Mouse (Mus musculus) stomach, postnatal 0 days (tissue): ENCODE results near the gene Sumo1. TPM values are rescaled to one million over a fixed set of nuclear protein-coding genes. Genes with fewer than 3 reads are reported as not detected.

Experiments
- ATAC-seq: fragments of 200-750 bp; cut with Nextera tagmentation; 2 replicates; pipeline ENCODE4 v1.8.0; 2017; ENCODE audit not compliant: low FRiP score, low TSS enrichment
- DNase-seq: peaks from one replicate; pipeline ENCODE4 v3.0.0-alpha.2; 2016; ENCODE audit warnings: low spot score
- H3K27ac ChIP-seq: fragments of 300-500 bp; sonication (generic); replicated peaks from 2 replicates; pipeline ENCODE4 v1.5.1; 2014; ENCODE audit warnings: mild to moderate bottlenecking, control low read depth
- H3K27me3 ChIP-seq: fragments of 300-500 bp; sonication (generic); 2 replicates; pipeline ENCODE4 v1.6.1; 2014; ENCODE audit warnings: low read length; ENCODE audit not compliant: control insufficient read depth, insufficient read depth
- H3K36me3 ChIP-seq: fragments of 300-500 bp; sonication (generic); 2 replicates; pipeline ENCODE4 v1.6.1; 2014; ENCODE audit warnings: low read length, mixed read lengths; ENCODE audit not compliant: control insufficient read depth, insufficient read depth
- H3K4me1 ChIP-seq: fragments of 300-500 bp; sonication (generic); replicated peaks from 2 replicates; pipeline ENCODE4 v1.6.1; 2014; ENCODE audit warnings: antibody characterized with exemption; ENCODE audit not compliant: control insufficient read depth, insufficient read depth
- H3K4me2 ChIP-seq: fragments of 300-500 bp; sonication (generic); replicated peaks from 2 replicates; pipeline ENCODE4 v1.6.1; 2014; ENCODE audit warnings: low read depth, mild to moderate bottlenecking, control low read depth, moderate library complexity
- H3K4me3 ChIP-seq: fragments of 300-500 bp; sonication (generic); 2 replicates; pipeline ENCODE4 v1.5.1; 2014; ENCODE audit warnings: low read depth, low read length, control low read depth
- H3K9ac ChIP-seq: fragments of 300-500 bp; sonication (generic); 2 replicates; pipeline ENCODE4 v1.6.1; 2014; ENCODE audit warnings: mild to moderate bottlenecking, low read length, control low read depth, mixed read lengths
- H3K9me3 ChIP-seq: fragments of 300-500 bp; sonication (generic); 2 replicates; pipeline ENCODE4 v1.6.1; 2016; ENCODE audit warnings: low read length; ENCODE audit not compliant: control insufficient read depth
- CTCF ChIP-seq: IDR thresholded peaks from 2 replicates; pipeline ENCODE4 v1.5.1; 2016; ENCODE audit warnings: antibody characterized with exemption, low read depth, mild to moderate bottlenecking, moderate library complexity
- EP300 ChIP-seq: optimal IDR thresholded peaks from 2 replicates; pipeline ENCODE3; 2016; ENCODE audit warnings: antibody characterized with exemption
- WGBS: fragments of 180-500 bp; shearing (Covaris S2); extraction: QIAGEN DNeasy Blood & Tissue Kit; methylation state at CpG from one replicate; pipeline ENCODE4 v1.1.7; 2014; 5-methylcytosine and 5-hydroxymethylcytosine counted together
- polyA plus RNA-seq: library from polyadenylated mRNA; unstranded; fragments of >200 nt; fragmentation: Nextera tagmentation; extraction: Ambion mirVana; gene quantifications from 2 replicates; pipeline ENCODE4 v1.2.1, GENCODE M21; 2015

Sumo1 gene
- polyA plus RNA-seq, 1 experiment from 2014 or later: 224 TPM

DNA sequence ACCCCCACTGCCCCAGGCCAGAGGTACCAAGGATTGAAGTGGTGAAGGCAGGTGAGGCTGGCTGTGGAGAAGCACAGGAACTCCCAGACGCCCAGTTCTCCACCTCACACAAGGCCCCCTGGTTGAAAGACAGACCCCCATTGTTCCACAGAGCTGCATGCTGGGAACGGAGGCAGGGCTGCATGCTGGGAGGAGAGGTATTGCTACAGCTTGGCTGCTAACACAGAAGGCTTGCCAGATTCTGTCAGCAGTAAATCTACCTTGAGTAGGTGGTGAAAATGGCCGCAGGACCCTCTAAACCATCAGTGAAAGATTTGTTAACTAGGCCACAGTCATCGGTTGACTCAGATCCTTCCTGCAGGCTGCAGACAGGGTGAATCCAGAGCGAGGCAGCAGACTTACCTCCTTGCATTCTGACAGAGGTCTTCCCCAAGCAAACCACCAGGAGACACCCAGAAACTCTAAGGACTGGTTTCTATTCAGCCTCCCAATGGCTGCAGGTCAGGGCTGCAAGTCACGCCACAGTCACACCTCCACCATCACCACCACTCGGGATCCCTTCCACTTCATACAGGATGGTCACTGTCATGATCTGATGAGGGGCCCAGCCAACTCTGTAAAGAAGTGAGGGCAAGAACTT, 121.5 kb downstream of the Sumo1 start:
- Histone ChIP-seq H3K9me3 (no peaks in the 10 kb centered on the region), H3K27me3 (no peaks in the 10 kb centered on the region), H3K36me3 (no peaks in the 10 kb centered on the region), H3K4me3 (no peak overlapping the region), H3K4me2 (no peak overlapping the region), H3K4me1 (no peaks in the 10 kb centered on the region), H3K9ac (no peak overlapping the region), H3K27ac (no peak overlapping the region)
- 78% methylated on average over 7 of the region's 7 CpGs for WGBS
- no peak for TF ChIP-seq EP300
- TF ChIP-seq CTCF: no peak
- ATAC-seq (no peak), DNase-seq (no peak)

DNA sequence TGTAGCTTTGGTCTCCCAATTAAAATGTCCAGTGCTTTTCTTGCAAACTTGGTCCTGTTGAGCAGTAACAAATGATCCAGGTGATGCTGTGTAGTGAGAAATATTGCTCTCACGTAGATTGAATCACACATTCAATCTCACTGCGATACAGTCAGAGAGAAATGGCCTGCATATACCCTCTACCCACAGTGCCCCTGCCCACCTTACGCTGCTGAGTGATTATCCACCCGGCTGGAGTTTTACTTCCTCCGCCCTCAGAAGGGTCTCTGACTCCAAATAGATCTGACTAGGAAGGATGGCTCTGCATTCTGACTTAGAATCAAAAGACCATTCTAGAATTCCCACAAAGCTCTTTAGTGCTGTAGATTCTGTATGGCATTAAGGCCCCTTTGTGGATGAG, 122.1 kb downstream of the Sumo1 start:
- Histone ChIP-seq H3K4me1 (no peaks in the 10 kb centered on the region), H3K4me3 (no peak overlapping the region), H3K9me3 (no peaks in the 10 kb centered on the region), H3K9ac (no peak overlapping the region), H3K27ac (no peak overlapping the region), H3K36me3 (no peaks in the 10 kb centered on the region), H3K4me2 (no peak overlapping the region), H3K27me3 (no peaks in the 10 kb centered on the region)
- no peak for TF ChIP-seq CTCF
- TF ChIP-seq EP300: no peak
- DNase-seq (no peak), ATAC-seq (no peak)
- 91% methylated on average over 5 of the region's 5 CpGs for WGBS

DNA sequence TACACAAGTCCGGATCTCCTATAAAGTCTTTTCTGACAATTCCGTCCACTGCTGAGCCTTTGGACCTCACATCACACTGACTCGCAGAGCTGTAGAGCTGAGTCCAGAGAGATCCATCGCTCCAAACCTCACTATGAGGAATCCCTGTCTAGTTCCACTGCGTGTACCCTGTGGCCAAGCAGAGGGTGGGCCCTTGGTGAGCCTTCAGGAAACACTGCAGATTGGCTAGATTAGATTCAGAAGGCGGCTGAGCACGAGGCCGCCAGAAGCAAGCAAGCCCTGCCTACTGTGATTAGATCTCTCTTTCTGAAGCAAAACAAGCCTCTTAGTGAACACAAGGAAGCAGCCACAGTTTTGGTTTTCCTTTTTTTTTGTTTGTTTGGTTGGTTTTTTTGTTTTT, 126.7 kb downstream of the Sumo1 start:
- Histone ChIP-seq H3K4me3 (no peak overlapping the region), H3K4me1 (no peaks in the 10 kb centered on the region), H3K27me3 (no peaks in the 10 kb centered on the region), H3K4me2 (no peak overlapping the region), H3K27ac (no peak overlapping the region), H3K9ac (no peak overlapping the region), H3K36me3 (no peaks in the 10 kb centered on the region), H3K9me3 (no peaks in the 10 kb centered on the region)
- TF ChIP-seq EP300 (no peak), CTCF (no peak)
- WGBS: 70% methylated on average over 8 of the region's 8 CpGs
- DNase-seq: no peak
- ATAC-seq: no peak

DNA sequence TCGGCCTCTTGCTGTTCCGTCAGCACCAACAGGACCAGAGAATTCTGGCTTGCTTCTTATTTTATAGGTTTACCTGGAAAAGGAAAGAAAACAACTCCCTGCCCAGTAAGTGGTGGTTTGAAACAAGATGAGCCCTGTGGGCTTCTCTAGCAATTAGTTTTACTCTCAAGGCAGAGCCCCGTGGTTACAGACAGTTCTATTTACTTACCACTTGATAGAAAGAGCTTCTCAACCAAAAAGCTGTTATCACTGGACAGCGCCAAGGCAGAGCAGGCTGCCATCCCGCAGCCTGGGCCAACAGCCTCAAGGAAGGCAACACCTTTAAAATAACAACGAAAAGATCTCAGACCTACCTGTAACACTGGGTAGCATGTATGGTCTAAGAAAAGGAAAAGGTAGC, 128.4 kb downstream of the Sumo1 start:
- DNase-seq: no peak
- no peaks in the 10 kb centered on the region for H3K27me3 ChIP-seq
- TF ChIP-seq EP300 (no peak), CTCF (no peak)
- no peak for ATAC-seq
- H3K9me3 ChIP-seq: no peaks in the 10 kb centered on the region
- 57% methylated on average over 6 of the region's 6 CpGs for WGBS
- no peak overlapping the region for H3K9ac ChIP-seq
- no peak overlapping the region for H3K4me3 ChIP-seq
- H3K4me1 ChIP-seq: no peaks in the 10 kb centered on the region
- H3K27ac ChIP-seq: no peak overlapping the region
- H3K4me2 ChIP-seq: no peak overlapping the region
- no peaks in the 10 kb centered on the region for H3K36me3 ChIP-seq

DNA sequence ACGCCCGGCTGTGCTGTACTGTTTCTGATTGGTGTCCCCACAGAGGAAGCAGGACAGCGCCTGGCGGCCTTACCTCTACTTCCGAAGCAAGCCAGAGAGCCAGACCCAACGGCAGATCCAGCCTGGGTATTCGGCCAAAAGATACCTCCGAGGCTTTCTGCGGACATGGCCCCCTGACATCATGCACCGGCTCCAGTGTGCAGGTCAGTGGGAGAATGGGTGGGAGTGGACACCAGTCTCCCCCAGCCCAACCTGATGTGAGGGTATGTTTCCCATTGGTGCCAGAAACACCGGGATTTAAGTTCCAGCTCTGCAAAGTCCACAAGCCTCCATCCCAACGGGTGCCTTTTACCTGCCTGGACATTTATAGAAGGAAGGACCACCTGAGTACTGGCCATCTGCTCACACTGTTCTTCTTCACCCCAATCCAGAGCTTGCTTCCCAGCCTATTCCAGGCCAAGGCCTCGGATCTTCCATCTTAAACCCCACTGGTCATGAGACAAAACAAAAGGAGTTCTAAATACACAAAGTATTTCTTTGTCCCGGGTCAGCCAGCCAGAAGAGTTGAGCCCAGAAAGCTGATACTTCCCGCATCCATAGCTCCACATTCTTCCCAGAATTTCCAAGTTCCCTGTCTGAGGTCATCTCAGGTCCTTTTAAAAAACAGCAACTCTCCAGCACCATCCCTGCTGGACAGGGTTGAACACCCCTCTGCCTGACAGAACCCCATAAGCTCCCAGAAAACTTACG, 129.2 kb downstream of the Sumo1 start:
- ATAC-seq: no peak
- WGBS: 87% methylated on average over 16 of the region's 16 CpGs

DNA sequence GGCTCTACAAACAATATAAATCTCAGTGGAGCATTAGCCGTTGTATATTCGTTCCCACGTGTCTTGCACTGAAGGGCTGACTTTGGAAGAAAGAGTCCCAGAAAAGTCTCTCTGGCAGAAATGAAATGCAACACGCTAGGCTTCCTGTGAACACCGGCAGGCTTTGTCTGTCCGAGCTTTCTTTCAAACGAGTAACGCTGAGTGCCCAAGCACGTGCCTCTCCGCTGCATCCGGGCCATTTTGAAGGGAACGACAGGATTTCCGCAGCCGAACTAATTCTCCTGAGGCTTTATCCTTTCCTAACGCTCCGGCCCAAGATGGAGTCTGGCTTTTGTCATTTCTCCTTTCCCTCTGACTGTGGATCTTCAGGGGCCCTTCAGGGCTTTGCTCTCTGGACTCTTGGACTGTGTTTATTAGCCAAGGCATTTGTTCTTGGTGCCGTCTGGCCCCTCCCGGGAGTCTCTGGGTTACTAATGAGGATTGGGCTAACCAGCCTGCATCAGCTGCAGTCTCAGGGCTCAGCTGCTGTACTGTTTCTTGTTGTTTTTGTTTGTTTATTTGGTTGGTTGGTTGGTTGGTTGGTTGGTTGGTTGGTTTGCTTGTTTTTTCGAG, 130.0 kb downstream of the Sumo1 start:
- H3K4me2 ChIP-seq: no peak overlapping the region
- no peak for ATAC-seq

More for the DNA sequence above, 129.2 kb downstream of the Sumo1 start:
- DNase-seq: no peak
- no peak overlapping the region for H3K27ac ChIP-seq
- H3K36me3 ChIP-seq: no peaks in the 10 kb centered on the region
- no peak overlapping the region for H3K4me2 ChIP-seq
- H3K4me3 ChIP-seq: no peak overlapping the region
- no peaks in the 10 kb centered on the region for H3K27me3 ChIP-seq
- H3K9me3 ChIP-seq: no peaks in the 10 kb centered on the region
- no peak overlapping the region for H3K9ac ChIP-seq
- no peaks in the 10 kb centered on the region for H3K4me1 ChIP-seq
- TF ChIP-seq CTCF: no peak
- no peak for TF ChIP-seq EP300

More for the DNA sequence above, 130.0 kb downstream of the Sumo1 start:
- H3K9me3 ChIP-seq: no peaks in the 10 kb centered on the region
- 59% methylated on average over 19 of the region's 19 CpGs for whole genome bisulfite sequencing
- TF ChIP-seq CTCF (no peak), EP300 (no peak)
- H3K27me3 ChIP-seq: no peaks in the 10 kb centered on the region
- H3K4me1 ChIP-seq: no peaks in the 10 kb centered on the region
- no peaks in the 10 kb centered on the region for H3K36me3 ChIP-seq
- DNase-seq: no peak
- no peak overlapping the region for H3K4me3 ChIP-seq
- no peak overlapping the region for H3K9ac ChIP-seq
- no peak overlapping the region for H3K27ac ChIP-seq
